Mouse (Mus musculus): Measurements from ENCODE around the gene Abt1.

The Abt1 gene

DNA sequence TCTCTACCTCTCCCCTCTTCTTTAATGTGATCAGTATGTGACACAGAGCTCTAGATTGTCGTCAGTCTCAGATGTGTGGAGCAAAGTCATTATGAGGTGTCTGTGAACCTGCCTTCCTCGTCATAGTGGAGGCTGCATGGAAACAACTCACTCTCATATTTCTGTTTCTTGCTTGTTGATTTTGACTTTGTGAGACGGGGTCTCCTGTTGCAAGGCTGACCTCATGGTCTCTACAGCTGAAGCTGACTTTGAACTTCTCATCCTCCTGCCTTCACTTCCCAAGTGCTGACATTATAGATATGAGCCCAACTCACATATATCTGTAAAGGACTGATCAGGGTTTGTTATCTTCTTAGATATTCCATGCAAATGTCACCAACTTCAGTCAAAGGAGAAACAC lies 25.1 kb upstream of the Abt1 start:
- no peak for TF ChIP-seq GATA4 (IDR thresholded peaks at IDR 0.05; ENCODE audit: insufficient replicate concordance, low read length)

GRCm38 (mm10) chr13:23446498-23446952 lies 22.9 kb upstream of the Abt1 start:
- TF ChIP-seq GATA4 (IDR thresholded peaks at IDR 0.05; ENCODE audit: insufficient replicate concordance, low read length), result no peak

- no peak for TF ChIP-seq GATA4 (IDR thresholded peaks at IDR 0.05; ENCODE audit: insufficient replicate concordance, low read length)
Measured at GRCm38 (mm10) chr13:23445561-23446320, 22.1 kb upstream of the Abt1 start.

DNA sequence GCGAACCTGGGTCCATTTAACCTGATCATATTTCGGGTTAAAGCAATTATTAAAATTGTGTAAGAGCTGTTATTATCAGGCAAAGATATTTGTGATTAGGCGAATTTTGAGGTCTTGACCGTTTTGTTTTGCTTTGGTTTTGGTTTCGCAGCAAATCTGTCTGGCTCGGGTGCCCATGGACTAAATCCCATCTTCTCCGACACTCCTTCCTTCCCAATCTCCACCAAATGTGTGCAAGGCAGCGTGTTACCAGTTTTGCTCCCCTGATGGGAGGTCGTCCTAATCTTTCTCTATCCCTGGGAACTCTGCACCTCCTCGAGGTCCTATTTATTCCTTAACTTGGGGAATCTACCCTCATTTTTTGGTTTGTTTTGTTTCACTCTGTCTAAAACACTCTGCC lies 21.5 kb upstream of the Abt1 start:
- no peak for TF ChIP-seq GATA4 (IDR thresholded peaks at IDR 0.05; ENCODE audit: insufficient replicate concordance, low read length)

DNA sequence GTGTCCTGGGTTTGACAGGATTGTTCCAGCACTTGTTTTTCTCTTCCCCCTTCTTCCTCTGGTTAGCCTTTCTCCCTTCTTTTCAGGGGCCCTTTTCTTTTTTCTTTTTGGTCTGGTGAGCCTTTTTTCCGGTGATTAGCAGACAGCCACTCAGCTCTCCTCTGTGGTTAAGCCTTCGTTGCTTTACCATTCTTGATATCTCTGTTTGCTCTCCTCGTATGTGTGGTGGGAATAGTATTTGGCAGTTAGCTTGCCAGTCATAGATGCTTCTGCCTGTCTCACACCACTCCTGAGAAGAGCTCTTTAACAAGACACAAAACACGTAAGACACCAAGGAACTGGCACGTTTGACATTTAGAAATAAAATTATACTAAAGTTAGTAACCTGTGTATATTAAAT lies 20.8 kb upstream of the Abt1 start:
- no peak for TF ChIP-seq GATA4 (IDR thresholded peaks at IDR 0.05; ENCODE audit: insufficient replicate concordance, low read length)

GRCm38 (mm10) chr13:23439901-23440300 lies 16.2 kb upstream of the Abt1 start:
- TF ChIP-seq GATA4 (IDR thresholded peaks at IDR 0.05; ENCODE audit: insufficient replicate concordance, low read length), result no peak

DNA sequence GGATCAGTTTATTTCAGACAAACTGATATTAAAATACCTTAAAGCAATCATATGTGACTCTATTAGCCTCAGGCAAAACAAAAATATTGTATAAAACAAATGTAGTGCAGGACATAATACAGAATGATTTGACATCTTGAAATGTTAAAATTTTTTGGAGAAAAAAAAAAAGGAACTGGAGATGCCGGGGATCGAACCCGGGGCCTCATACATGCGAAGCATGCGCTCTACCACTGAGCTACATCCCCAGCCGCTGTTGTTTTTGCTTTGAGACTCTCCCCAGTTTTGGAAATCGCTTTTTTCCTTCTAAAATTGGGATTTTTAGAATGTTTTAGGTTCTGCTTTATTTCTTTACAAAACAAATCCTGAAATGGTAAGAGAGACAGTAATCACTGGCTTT lies 14.9 kb upstream of the Abt1 start:
- no peak for TF ChIP-seq GATA4 (IDR thresholded peaks at IDR 0.05; ENCODE audit: insufficient replicate concordance, low read length)

- TF ChIP-seq GATA4 (IDR thresholded peaks at IDR 0.05; ENCODE audit: insufficient replicate concordance, low read length), result peak; percentile 76
Measured at GRCm38 (mm10) chr13:23437908-23438307, 14.2 kb upstream of the Abt1 start.

DNA sequence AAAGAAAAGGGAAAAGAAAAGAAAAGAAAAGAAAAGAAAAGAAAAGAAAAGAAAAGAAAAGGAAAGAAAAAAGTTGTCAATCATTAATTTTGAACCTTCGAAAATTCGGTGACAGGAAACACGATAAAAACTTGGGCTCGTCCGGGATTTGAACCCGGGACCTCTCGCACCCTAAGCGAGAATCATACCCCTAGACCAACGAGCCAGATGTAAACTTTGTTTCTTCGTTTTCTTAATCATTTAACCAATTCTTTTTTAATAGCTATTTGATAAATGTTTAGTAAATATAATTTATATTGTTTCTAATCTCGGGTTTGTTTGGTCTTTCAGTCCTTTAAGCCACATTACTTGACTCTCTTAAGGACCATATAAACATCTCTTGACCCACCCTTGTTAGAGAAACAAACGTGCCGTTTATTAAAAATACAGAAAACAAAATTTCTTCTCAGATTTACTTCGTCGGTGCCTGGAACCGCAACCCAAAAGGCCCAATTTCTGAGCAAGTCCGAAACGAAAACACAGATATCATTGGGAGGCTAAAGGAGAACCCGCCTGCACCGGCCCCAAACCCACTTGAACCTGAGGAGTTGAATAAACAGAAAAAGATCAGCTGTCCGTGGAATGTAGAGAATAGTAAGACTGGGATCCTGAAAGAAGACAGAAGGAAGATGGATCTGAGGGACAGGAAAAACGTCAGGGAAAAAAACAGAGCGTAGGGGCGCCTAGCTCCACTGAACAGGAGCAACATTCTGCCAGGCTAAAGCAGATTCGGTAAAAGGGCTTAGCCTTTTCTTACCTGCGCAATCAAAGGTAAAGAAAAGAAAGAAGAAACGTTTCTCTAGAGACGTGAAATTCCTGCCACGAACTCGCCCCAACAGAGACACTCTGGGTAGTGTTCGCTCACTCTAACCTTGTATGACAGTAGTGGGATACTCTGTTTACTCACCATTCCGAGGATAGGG lies 13.5 kb upstream of the Abt1 start:
- TF ChIP-seq GATA4 (IDR thresholded peaks at IDR 0.05; ENCODE audit: insufficient replicate concordance, low read length), result no peak

GRCm38 (mm10) chr13:23436231-23436661 lies 12.6 kb upstream of the Abt1 start:
- no peak for TF ChIP-seq GATA4 (IDR thresholded peaks at IDR 0.05; ENCODE audit: insufficient replicate concordance, low read length)

GRCm38 (mm10) chr13:23435676-23436075 lies 12.0 kb upstream of the Abt1 start:
- TF ChIP-seq GATA4 (IDR thresholded peaks at IDR 0.05; ENCODE audit: insufficient replicate concordance, low read length), result no peak

GRCm38 (mm10) chr13:23435241-23435640 lies 11.6 kb upstream of the Abt1 start:
- no peak for TF ChIP-seq GATA4 (IDR thresholded peaks at IDR 0.05; ENCODE audit: insufficient replicate concordance, low read length)

DNA sequence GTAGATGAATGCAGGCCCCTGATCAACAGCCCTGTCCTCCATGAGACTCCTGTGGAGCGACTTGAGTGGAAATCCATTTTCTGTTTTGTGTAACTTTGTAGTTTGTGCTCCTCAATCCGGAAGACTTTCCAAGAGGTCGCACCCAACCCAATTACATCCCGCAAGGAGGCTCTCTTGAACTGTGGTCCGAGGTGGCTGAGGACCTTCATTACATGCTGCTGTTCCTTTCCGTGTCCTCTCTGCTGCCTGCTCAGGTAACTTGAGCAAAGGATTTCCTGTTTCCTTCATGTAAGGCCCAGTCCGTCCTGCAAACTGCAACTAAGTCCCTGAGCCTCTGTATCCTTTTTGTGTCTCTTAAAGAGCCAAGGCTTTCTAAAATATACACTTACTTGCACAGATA lies 10.8 kb upstream of the Abt1 start:
- no peak for TF ChIP-seq GATA4 (IDR thresholded peaks at IDR 0.05; ENCODE audit: insufficient replicate concordance, low read length)

GRCm38 (mm10) chr13:23433801-23434200 lies 10.1 kb upstream of the Abt1 start:
- no peak for TF ChIP-seq GATA4 (IDR thresholded peaks at IDR 0.05; ENCODE audit: insufficient replicate concordance, low read length)

DNA sequence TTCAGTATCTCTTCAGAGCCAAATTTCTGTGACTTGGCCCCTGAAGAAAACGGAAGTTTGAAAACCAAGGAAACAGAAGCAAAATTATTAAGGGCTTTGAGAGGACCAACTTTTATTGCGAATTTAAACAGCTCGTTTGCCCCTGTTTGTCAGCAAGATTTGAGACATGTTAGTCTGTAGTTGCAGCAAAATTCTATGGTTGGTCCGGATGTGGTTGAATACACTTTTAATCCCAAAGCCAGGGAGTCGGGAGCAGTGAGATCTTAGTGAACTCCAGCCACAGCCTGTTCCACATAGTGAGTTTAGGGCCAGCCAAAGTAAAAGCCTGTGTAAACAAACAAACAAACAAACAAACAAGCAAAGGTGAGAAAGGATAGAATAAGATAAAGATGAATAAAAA lies 9.5 kb upstream of the Abt1 start:
- no peak for TF ChIP-seq GATA4 (IDR thresholded peaks at IDR 0.05; ENCODE audit: insufficient replicate concordance, low read length)

Measured in liver, adult (tissue).